Comparison of ENCODE assay signal across 10 mouse cellular contexts in the genomic region with DNA sequence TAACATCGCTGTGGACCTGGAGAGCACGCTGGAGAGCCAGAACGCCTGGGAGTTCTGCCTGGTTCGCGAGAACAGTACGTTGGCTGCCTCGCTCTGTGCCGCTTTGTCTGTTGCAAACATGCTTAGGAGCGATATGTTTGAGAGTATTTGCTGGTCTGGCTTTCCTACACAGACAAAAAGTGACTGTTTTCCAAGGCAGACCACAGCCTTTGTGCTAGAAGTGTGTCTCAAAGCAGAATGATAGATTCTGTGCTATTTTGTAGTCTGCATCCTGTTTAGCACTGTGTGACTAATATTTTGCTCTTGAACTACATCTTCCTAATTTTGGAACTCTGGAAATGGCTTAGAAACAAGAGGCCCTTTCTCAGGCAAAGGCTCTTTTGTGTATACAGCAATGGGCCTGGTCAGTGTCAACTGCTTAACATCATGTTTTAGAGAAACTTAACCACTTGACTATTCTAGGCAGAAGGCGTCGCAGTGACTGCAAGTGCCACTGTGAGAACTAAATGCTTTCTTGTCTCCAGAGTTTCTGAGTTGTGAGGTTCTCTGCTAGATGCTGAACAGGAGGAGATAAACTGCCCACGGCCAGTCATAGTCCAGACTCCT.
A peak's percentile ranks its signal among the peaks of the same experiment; 100 is the strongest.
DNase-seq lines count a peak whose midpoint lies in the region; ATAC-seq and TF ChIP-seq lines count a peak whose summit lies in the region.
"Had no signal": no experiment of that assay in that cellular context is flagged by ENCODE, and none has a peak within 500 bp of the region (broad histone marks: within the 10 kb centered on the region; RNA-seq: fewer than 3 reads in every experiment).

No protein-coding gene starts in this region.

- no peak for DNase-seq in heart, adult 2 months
- no peak for DNase-seq in midbrain, embryonic 11.5 days (ENCODE audit: low spot score, missing footprints)
- no peak for DNase-seq in cerebellum, postnatal 36 days
- DNase-seq: cerebellum, postnatal 14 days; lung, adult 2 months had no signal

- WGBS in heart, embryonic 16.5 days: 54% methylated on average over 12 of the region's 12 CpGs
- 74% methylated on average over 12 of the region's 12 CpGs for WGBS in heart, adult 2 months
- 63% methylated on average over 12 of the region's 12 CpGs for WGBS in midbrain, embryonic 15.5 days
- WGBS in midbrain, embryonic 11.5 days: 77% methylated on average over 12 of the region's 12 CpGs
- 32% methylated on average over 12 of the region's 12 CpGs for WGBS in intestine, embryonic 15.5 days
- WGBS in stomach, embryonic 16.5 days: 52% methylated on average over 12 of the region's 12 CpGs

- H3K9me3 ChIP-seq in heart, embryonic 16.5 days (replicated peaks; ENCODE audit: control insufficient read depth, low read length): no peaks in the 10 kb centered on the region
- H3K9me3 ChIP-seq in midbrain, embryonic 15.5 days: no peaks in the 10 kb centered on the region
- H3K9me3 ChIP-seq in midbrain, embryonic 11.5 days (ENCODE audit: control insufficient read depth, low read length): no peaks in the 10 kb centered on the region
- H3K9me3 ChIP-seq in intestine, embryonic 15.5 days: no peaks in the 10 kb centered on the region
- H3K9me3 ChIP-seq in stomach, embryonic 16.5 days (replicated peaks; ENCODE audit: control insufficient read depth, low read length): no peaks in the 10 kb centered on the region

- no peak overlapping the region for H3K4me2 ChIP-seq in heart, embryonic 16.5 days (ENCODE audit: low read depth, low read length)
- H3K4me2 ChIP-seq in midbrain, embryonic 15.5 days: no peak overlapping the region
- H3K4me2 ChIP-seq in midbrain, embryonic 11.5 days: no peak overlapping the region
- H3K4me2 ChIP-seq in intestine, embryonic 15.5 days (replicated peaks): 0 out of 2 replicates have a peak overlapping the region, but pooled peaks have one; percentile 14
- no peak overlapping the region for H3K4me2 ChIP-seq in stomach, embryonic 16.5 days (ENCODE audit: low read depth, low read length)

- H3K79me2 ChIP-seq in heart, adult 2 months (replicated peaks; ENCODE audit: control insufficient read depth, insufficient read depth, low read length): no peaks in the 10 kb centered on the region; the same call in 1 of the 2 replicates

- no peak overlapping the region for H3K9ac ChIP-seq in heart, embryonic 16.5 days (ENCODE audit: low read length)
- no peak overlapping the region for H3K9ac ChIP-seq in heart, adult 2 months (ENCODE audit: low read depth, low read length)
- H3K9ac ChIP-seq in midbrain, embryonic 15.5 days: no peak overlapping the region
- no peak overlapping the region for H3K9ac ChIP-seq in midbrain, embryonic 11.5 days (ENCODE audit: low read length)
- no peak overlapping the region for H3K9ac ChIP-seq in intestine, embryonic 15.5 days
- 0 out of 2 replicates have a peak overlapping the region, but pooled peaks have one; percentile 42 for H3K9ac ChIP-seq in stomach, embryonic 16.5 days (ENCODE audit: low read length)

- TF ChIP-seq CTCF in heart, adult 2 months (IDR thresholded peaks at IDR 0.05): no peak

- no peak overlapping the region for H3K4me3 ChIP-seq in heart, embryonic 16.5 days (ENCODE audit: low read length)
- no peak overlapping the region for H3K4me3 ChIP-seq in heart, adult 2 months
- H3K4me3 ChIP-seq in midbrain, embryonic 15.5 days: no peak overlapping the region
- H3K4me3 ChIP-seq in midbrain, embryonic 11.5 days (ENCODE audit: low read depth, low read length): no peak overlapping the region
- no peak overlapping the region for H3K4me3 ChIP-seq in intestine, embryonic 15.5 days (replicated peaks)
- H3K4me3 ChIP-seq in stomach, embryonic 16.5 days (replicated peaks; ENCODE audit: low read length): no peak overlapping the region

- no peak for TF ChIP-seq POLR2A in heart, adult 2 months (IDR thresholded peaks at IDR 0.05; ENCODE audit: insufficient read depth, low read depth, low read length)

- H3K27me3 ChIP-seq in heart, embryonic 16.5 days (ENCODE audit: control insufficient read depth, insufficient read depth, low read length): no peaks in the 10 kb centered on the region
- H3K27me3 ChIP-seq in heart, adult 2 months (ENCODE audit: control insufficient read depth, insufficient read depth, low read length): no peaks in the 10 kb centered on the region
- H3K27me3 ChIP-seq in midbrain, embryonic 15.5 days (replicated peaks): 0 out of 2 replicates have a peak, but pooled peaks cover 3% of the 10 kb centered on the region
- H3K27me3 ChIP-seq in midbrain, embryonic 11.5 days (ENCODE audit: control insufficient read depth, insufficient read depth, low read length): no peaks in the 10 kb centered on the region
- H3K27me3 ChIP-seq in intestine, embryonic 15.5 days (replicated peaks): no peaks in the 10 kb centered on the region
- H3K27me3 ChIP-seq in stomach, embryonic 16.5 days (ENCODE audit: control insufficient read depth, insufficient read depth, low read length): no peaks in the 10 kb centered on the region
- H3K27me3 ChIP-seq: CH12.LX had no signal

- H3K36me3 ChIP-seq in heart, embryonic 16.5 days (ENCODE audit: control insufficient read depth, insufficient read depth): 0 out of 2 replicates have a peak, but pooled peaks cover 2% of the 10 kb centered on the region
- H3K36me3 ChIP-seq in heart, adult 2 months (ENCODE audit: control insufficient read depth, insufficient read depth, low read length): no peaks in the 10 kb centered on the region
- H3K36me3 ChIP-seq in midbrain, embryonic 15.5 days (replicated peaks): no peaks in the 10 kb centered on the region
- H3K36me3 ChIP-seq in midbrain, embryonic 11.5 days (ENCODE audit: control insufficient read depth, insufficient read depth, low read length): no peaks in the 10 kb centered on the region
- H3K36me3 ChIP-seq in intestine, embryonic 15.5 days: no peaks in the 10 kb centered on the region; the same call in 1 of the 2 replicates
- H3K36me3 ChIP-seq in stomach, embryonic 16.5 days (ENCODE audit: control insufficient read depth, insufficient read depth, low read length): no peaks in the 10 kb centered on the region

- peak overlapping the region; percentile 35 for H3K27ac ChIP-seq in heart, embryonic 16.5 days (ENCODE audit: low read length)
- H3K27ac ChIP-seq in heart, adult 2 months: no peak overlapping the region
- 0 out of 2 replicates have a peak overlapping the region, but pooled peaks have one; percentile 6 for H3K27ac ChIP-seq in midbrain, embryonic 15.5 days
- H3K27ac ChIP-seq in midbrain, embryonic 11.5 days (ENCODE audit: low read depth, low read length): no peak overlapping the region
- H3K27ac ChIP-seq in intestine, embryonic 15.5 days: peak overlapping the region; percentile 80
- H3K27ac ChIP-seq in stomach, embryonic 16.5 days (ENCODE audit: low read length): peak overlapping the region; percentile 86

- H3K4me1 ChIP-seq in heart, embryonic 16.5 days (ENCODE audit: control insufficient read depth, insufficient read depth, low read length): peaks cover 16% of the 10 kb centered on the region
- H3K4me1 ChIP-seq in heart, adult 2 months (ENCODE audit: control insufficient read depth, insufficient read depth, low read length): no peaks in the 10 kb centered on the region
- H3K4me1 ChIP-seq in midbrain, embryonic 15.5 days: no peaks in the 10 kb centered on the region
- no peaks in the 10 kb centered on the region for H3K4me1 ChIP-seq in midbrain, embryonic 11.5 days (ENCODE audit: control insufficient read depth, insufficient read depth, low read length)
- H3K4me1 ChIP-seq in intestine, embryonic 15.5 days (replicated peaks): peaks cover 4% of the 10 kb centered on the region; the same call in 1 of the 2 replicates
- peaks cover 9% of the 10 kb centered on the region for H3K4me1 ChIP-seq in stomach, embryonic 16.5 days (ENCODE audit: control insufficient read depth, insufficient read depth, low read length)

- intact Hi-C loops in heart, adult 2 months (cut with DNase I): no loop called here

- no peak for ATAC-seq in heart, embryonic 16.5 days (replicated peaks; ENCODE audit: extremely low read depth, insufficient read depth, low FRiP score)
- no peak for ATAC-seq in midbrain, embryonic 15.5 days (replicated peaks)
- ATAC-seq in midbrain, embryonic 11.5 days (ENCODE audit: low FRiP score): no peak
- peak; percentile 88 for ATAC-seq in intestine, embryonic 15.5 days
- peak; percentile 82 for ATAC-seq in stomach, embryonic 16.5 days (ENCODE audit: insufficient read depth, low FRiP score)

- no peak for TF ChIP-seq EP300 in heart, adult 2 months (IDR thresholded peaks at IDR 0.05; ENCODE audit: insufficient read depth, low read depth, low read length)

Comparison
In these comparisons a context has a peak if more than half of its experiments do, and no peak if none do; other contexts are left out.
1. H3K27ac ChIP-seq: peak in heart, embryonic 16.5 days (single experiment), midbrain, embryonic 15.5 days (single experiment), intestine, embryonic 15.5 days (single experiment) and stomach, embryonic 16.5 days (single experiment); none in heart, adult 2 months (single experiment) and midbrain, embryonic 11.5 days (single experiment).
2. ATAC-seq: peak in intestine, embryonic 15.5 days (single experiment) and stomach, embryonic 16.5 days (single experiment); none in heart, embryonic 16.5 days (single experiment), midbrain, embryonic 15.5 days (single experiment) and midbrain, embryonic 11.5 days (single experiment).